8 mouse cellular contexts compared by ENCODE assay signal in the genomic region with DNA sequence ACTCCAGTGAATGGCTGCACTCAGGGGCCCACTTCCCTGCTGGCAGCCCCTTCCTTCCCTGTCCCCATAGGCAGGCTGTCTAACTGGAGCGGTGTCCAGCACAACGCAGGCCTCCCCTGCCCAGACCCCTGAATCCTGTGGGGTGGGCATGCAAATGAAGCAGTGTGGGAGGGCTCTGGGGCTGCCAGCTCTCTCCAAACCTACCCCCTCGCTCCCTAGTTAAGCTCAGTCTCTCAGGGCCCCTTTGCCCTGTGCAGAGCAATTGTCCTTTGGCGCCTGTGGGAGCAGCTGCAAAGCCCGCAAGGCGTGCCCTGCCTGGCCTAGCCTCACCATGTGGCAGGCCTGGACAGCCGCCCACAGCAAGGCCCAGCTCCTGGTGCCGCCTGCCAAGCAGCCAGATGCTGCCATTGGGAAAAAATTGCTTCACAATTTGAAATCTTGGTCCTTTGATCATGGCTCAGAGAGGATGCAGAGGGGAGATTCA.
DNase-seq lines count a peak whose midpoint lies in the region; ATAC-seq and TF ChIP-seq lines count a peak whose summit lies in the region.

No protein-coding gene starts in this region.

- DNase-seq in kidney, adult 2 months, result peak; percentile 46
- no peak for DNase-seq in kidney, adult 8-10 months
- peak; percentile 68 to 81 for DNase-seq in heart, adult 2 months
- DNase-seq in kidney, postnatal 14 days, result peak; percentile 45
- no peak for DNase-seq in lung, postnatal 0 days (ENCODE audit: low spot score)
- DNase-seq in right cerebral cortex, postnatal 10 days (ENCODE audit: low spot score in 2 of 2), result peak; percentile 86 to 89
- DNase-seq in urinary bladder, postnatal 25 days (ENCODE audit: low spot score), result no peak

- H3K9me3 ChIP-seq in embryonic facial prominence, embryonic 12.5 days, result no peaks in the 10 kb centered on the region
- H3K9me3 ChIP-seq in lung, postnatal 0 days (ENCODE audit: low read length), result no peaks in the 10 kb centered on the region

- H3K4me2 ChIP-seq in embryonic facial prominence, embryonic 12.5 days (replicated peaks), result no peak overlapping the region; the same call in 1 of the 2 replicates
- no peak overlapping the region for H3K4me2 ChIP-seq in lung, postnatal 0 days (replicated peaks; ENCODE audit: low read depth, low read length)

- H3K4me3 ChIP-seq in kidney, adult 2 months (ENCODE audit: insufficient read depth, low read depth, low read length), result no peak overlapping the region
- H3K4me3 ChIP-seq in embryonic facial prominence, embryonic 12.5 days, result no peak overlapping the region
- H3K4me3 ChIP-seq in heart, adult 2 months, result no peak overlapping the region
- no peak overlapping the region for H3K4me3 ChIP-seq in lung, postnatal 0 days (ENCODE audit: low read depth, low read length)

- 62% methylated on average over 8 of the region's 8 CpGs for WGBS in kidney, adult 2 months
- 15% methylated on average over 8 of the region's 8 CpGs for WGBS in embryonic facial prominence, embryonic 12.5 days
- 66% methylated on average over 8 of the region's 8 CpGs for WGBS in heart, adult 2 months
- 56% methylated on average over 8 of the region's 8 CpGs for WGBS in lung, postnatal 0 days

- H3K9ac ChIP-seq in embryonic facial prominence, embryonic 12.5 days, result no peak overlapping the region
- peak overlapping the region; percentile 70 for H3K9ac ChIP-seq in heart, adult 2 months (ENCODE audit: low read depth, low read length)
- H3K9ac ChIP-seq in lung, postnatal 0 days (replicated peaks; ENCODE audit: low read depth), result no peak overlapping the region

- intact Hi-C loops in heart, adult 2 months (cut with DNase I), result no loop called here

- 0 out of 2 replicates have a peak, but pooled peaks have one; percentile 42 for TF ChIP-seq EP300 in heart, adult 2 months (IDR thresholded peaks at IDR 0.05; ENCODE audit: insufficient read depth, low read depth, low read length)
- no peak for TF ChIP-seq EP300 in lung, postnatal 0 days (IDR thresholded peaks at IDR 0.05)

- no peaks in the 10 kb centered on the region for H3K79me2 ChIP-seq in heart, adult 2 months (replicated peaks; ENCODE audit: control insufficient read depth, insufficient read depth, low read length)

- TF ChIP-seq CTCF in kidney, adult 2 months (conservative IDR thresholded peaks at IDR 0.05; ENCODE audit: insufficient read depth, insufficient read length, low read depth, low read length), result no peak
- TF ChIP-seq CTCF in heart, adult 2 months (IDR thresholded peaks at IDR 0.05), result no peak
- TF ChIP-seq CTCF in lung, postnatal 0 days (IDR thresholded peaks at IDR 0.05), result no peak

- peak; percentile 90 for ATAC-seq in embryonic facial prominence, embryonic 12.5 days (ENCODE audit: insufficient number of reproducible peaks, insufficient read depth, low FRiP score, low TSS enrichment)
- ATAC-seq in lung, postnatal 0 days, result peak; percentile 54

- H3K4me1 ChIP-seq in kidney, adult 2 months (ENCODE audit: control insufficient read depth, insufficient read depth, low read length), result no peaks in the 10 kb centered on the region
- H3K4me1 ChIP-seq in embryonic facial prominence, embryonic 12.5 days, result peaks cover 33% of the 10 kb centered on the region
- peaks cover 9% of the 10 kb centered on the region for H3K4me1 ChIP-seq in heart, adult 2 months (ENCODE audit: control insufficient read depth, insufficient read depth, low read length)
- H3K4me1 ChIP-seq in lung, postnatal 0 days (ENCODE audit: insufficient read depth, low read depth, low read length), result no peaks in the 10 kb centered on the region

- H3K27ac ChIP-seq in kidney, adult 2 months (ENCODE audit: insufficient read depth, low read depth, low read length), result no peak overlapping the region
- peak overlapping the region; percentile 80 for H3K27ac ChIP-seq in embryonic facial prominence, embryonic 12.5 days
- H3K27ac ChIP-seq in heart, adult 2 months, result peak overlapping the region; percentile 64
- H3K27ac ChIP-seq in lung, postnatal 0 days (ENCODE audit: low read length), result no peak overlapping the region

- H3K27me3 ChIP-seq in kidney, adult 2 months (replicated peaks; ENCODE audit: control insufficient read depth, insufficient read depth, low read length), result no peaks in the 10 kb centered on the region
- H3K27me3 ChIP-seq in embryonic facial prominence, embryonic 12.5 days, result no peaks in the 10 kb centered on the region
- H3K27me3 ChIP-seq in heart, adult 2 months (ENCODE audit: control insufficient read depth, insufficient read depth, low read length), result no peaks in the 10 kb centered on the region
- no peaks in the 10 kb centered on the region for H3K27me3 ChIP-seq in lung, postnatal 0 days (replicated peaks; ENCODE audit: insufficient read depth, low read length)

- TF ChIP-seq POLR2A in kidney, adult 2 months (IDR thresholded peaks at IDR 0.05; ENCODE audit: low read depth, low read length), result no peak
- no peak for TF ChIP-seq POLR2A in heart, adult 2 months (IDR thresholded peaks at IDR 0.05; ENCODE audit: insufficient read depth, low read depth, low read length)

- H3K36me3 ChIP-seq in kidney, adult 2 months (ENCODE audit: control insufficient read depth, insufficient read depth, low read length), result no peaks in the 10 kb centered on the region; the same call in 1 of the 2 replicates
- 0 out of 2 replicates have a peak, but pooled peaks cover 5% of the 10 kb centered on the region for H3K36me3 ChIP-seq in embryonic facial prominence, embryonic 12.5 days
- H3K36me3 ChIP-seq in heart, adult 2 months (ENCODE audit: control insufficient read depth, insufficient read depth, low read length), result peaks cover 9% of the 10 kb centered on the region; the same call in 1 of the 2 replicates
- no peaks in the 10 kb centered on the region for H3K36me3 ChIP-seq in lung, postnatal 0 days (ENCODE audit: insufficient read depth, low read length)

Comparison
In these comparisons a context has a peak if more than half of its experiments do, and no peak if none do; other contexts are left out.
1. DNase-seq: peak in kidney, adult 2 months (single experiment), heart, adult 2 months (2 of 2), kidney, postnatal 14 days (single experiment) and right cerebral cortex, postnatal 10 days (2 of 2); none in kidney, adult 8-10 months (0 of 2), lung, postnatal 0 days (single experiment) and urinary bladder, postnatal 25 days (single experiment).
2. H3K27ac ChIP-seq: peak in embryonic facial prominence, embryonic 12.5 days (single experiment) and heart, adult 2 months (single experiment); none in kidney, adult 2 months (single experiment) and lung, postnatal 0 days (single experiment).